Mouse (Mus musculus) midbrain, embryonic 12.5 days (tissue): ENCODE results near the gene Pard3b. TPM values are rescaled to one million over a fixed set of nuclear protein-coding genes. Genes with fewer than 3 reads are reported as not detected.

ENCODE experiments used
- ATAC-seq: fragments of 200-750 bp; cut with Nextera tagmentation; 2 replicates; pipeline ENCODE4 v1.8.0; 2017; ENCODE audit warnings: low read depth, moderate TSS enrichment, moderate library complexity; ENCODE audit not compliant: low FRiP score
- H3K27ac ChIP-seq: fragments of 300-500 bp; sonication (generic); replicated peaks from 2 replicates; pipeline ENCODE4 v1.5.1; 2016; ENCODE audit warnings: mild to moderate bottlenecking
- H3K27me3 ChIP-seq: fragments of 300-500 bp; sonication (generic); 2 replicates; pipeline ENCODE4 v1.6.1; 2016; ENCODE audit warnings: mild to moderate bottlenecking
- H3K36me3 ChIP-seq: fragments of 300-500 bp; sonication (generic); 2 replicates; pipeline ENCODE4 v1.6.1; 2016
- H3K4me1 ChIP-seq: fragments of 300-500 bp; sonication (generic); 2 replicates; pipeline ENCODE4 v1.6.1; 2016
- H3K4me2 ChIP-seq: fragments of 300-500 bp; sonication (generic); replicated peaks from 2 replicates; pipeline ENCODE4 v1.6.1; 2016; ENCODE audit warnings: mild to moderate bottlenecking, moderate library complexity
- H3K4me3 ChIP-seq: fragments of 300-500 bp; sonication (generic); 2 replicates; pipeline ENCODE4 v1.5.1; 2016; ENCODE audit warnings: mild to moderate bottlenecking
- H3K9ac ChIP-seq: fragments of 300-500 bp; sonication (generic); replicated peaks from 2 replicates; pipeline ENCODE4 v1.6.1; 2016; ENCODE audit warnings: mild to moderate bottlenecking, moderate library complexity
- H3K9me3 ChIP-seq: fragments of 300-500 bp; sonication (generic); 2 replicates; pipeline ENCODE4 v1.6.1; 2016; ENCODE audit warnings: mild to moderate bottlenecking
- WGBS: fragments of 180-500 bp; shearing (Covaris S2); methylation state at CpG from one replicate; pipeline ENCODE4 v1.1.7; 2016; 5-methylcytosine and 5-hydroxymethylcytosine counted together
- polyA plus RNA-seq: library from polyadenylated mRNA; unstranded; fragments of >200 nt; fragmentation: Nextera tagmentation; extraction: Ambion mirVana; gene quantifications from 2 replicates; pipeline ENCODE4 v1.2.1, GENCODE M21; 2016

The Pard3b gene
- 18.5 and 19.1 TPM in 2 replicates for polyA plus RNA-seq

- Histone ChIP-seq H3K4me2 (peak within 1 kb of the TSS; percentile 92), H3K4me1 (peaks cover 13% of the 10 kb centered on the region), H3K36me3 (no peaks in the 10 kb centered on the region), H3K9me3 (no peaks in the 10 kb centered on the region), H3K27me3 (peaks cover 31% of the 10 kb centered on the region), H3K9ac (peak within 1 kb of the TSS; percentile 68), H3K27ac (no peak within 1 kb of the TSS), H3K4me3 (peak within 1 kb of the TSS; percentile 80)
- 1% methylated on average over 53 of the region's 60 CpGs for WGBS
- ATAC-seq = peak; percentile 94
Observed at GRCm38 (mm10) chr1:61638347-61639111, at the start of gene Pard3b. Gene Pard3b (plus strand): TSS chr1:61638824.

- Histone ChIP-seq H3K4me3 (no peak overlapping the region), H3K4me2 (no peak overlapping the region), H3K9ac (no peak overlapping the region), H3K27ac (no peak overlapping the region), H3K27me3 (no peaks in the 10 kb centered on the region), H3K4me1 (no peaks in the 10 kb centered on the region), H3K36me3 (no peaks in the 10 kb centered on the region), H3K9me3 (no peaks in the 10 kb centered on the region)
- no peak for ATAC-seq
Observed at GRCm38 (mm10) chr1:61616176-61616575, 22.4 kb upstream of the Pard3b start.

GRCm38 (mm10) chr1:61620651-61621050, 18.0 kb upstream of the Pard3b start:
- no peak overlapping the region for H3K9ac ChIP-seq
- H3K4me2 ChIP-seq = no peak overlapping the region
- H3K9me3 ChIP-seq = no peaks in the 10 kb centered on the region
- WGBS = 53% methylated on average over 1 of the region's 1 CpGs
- no peaks in the 10 kb centered on the region for H3K4me1 ChIP-seq
- no peak for ATAC-seq
- H3K4me3 ChIP-seq = no peak overlapping the region
- no peaks in the 10 kb centered on the region for H3K27me3 ChIP-seq
- H3K27ac ChIP-seq = no peak overlapping the region
- H3K36me3 ChIP-seq = no peaks in the 10 kb centered on the region

- 92% methylated on average over 2 of the region's 2 CpGs for WGBS
- H3K4me2 ChIP-seq = no peak overlapping the region
Observed at GRCm38 (mm10) chr1:61629857-61630256, 8.8 kb upstream of the Pard3b start.

GRCm38 (mm10) chr1:61639114-61640093, 780 bp downstream of the Pard3b start:
- peak; percentile 78 for ATAC-seq
- H3K4me3 ChIP-seq = peak overlapping the region; percentile 80
- 4% methylated on average over 40 of the region's 40 CpGs for whole genome bisulfite sequencing
- H3K36me3 ChIP-seq = no peaks in the 10 kb centered on the region
- peak overlapping the region; percentile 68 for H3K9ac ChIP-seq
- H3K4me1 ChIP-seq = peaks cover 13% of the 10 kb centered on the region
- peaks cover 31% of the 10 kb centered on the region for H3K27me3 ChIP-seq
- peak overlapping the region; percentile 92 for H3K4me2 ChIP-seq
- no peak overlapping the region for H3K27ac ChIP-seq
- H3K9me3 ChIP-seq = no peaks in the 10 kb centered on the region

More at GRCm38 (mm10) chr1:61629857-61630256, 8.8 kb upstream of the Pard3b start:
- Histone ChIP-seq H3K36me3 (no peaks in the 10 kb centered on the region), H3K27me3 (no peaks in the 10 kb centered on the region), H3K9ac (no peak overlapping the region), H3K27ac (no peak overlapping the region), H3K4me1 (no peaks in the 10 kb centered on the region), H3K4me3 (no peak overlapping the region), H3K9me3 (no peaks in the 10 kb centered on the region)
- ATAC-seq = no peak

GRCm38 (mm10) chr1:61641880-61642279, 3.3 kb downstream of the Pard3b start:
- Histone ChIP-seq H3K4me1 (peaks cover 13% of the 10 kb centered on the region), H3K9me3 (no peaks in the 10 kb centered on the region), H3K4me3 (no peak overlapping the region), H3K4me2 (no peak overlapping the region), H3K36me3 (no peaks in the 10 kb centered on the region), H3K27ac (no peak overlapping the region), H3K9ac (no peak overlapping the region), H3K27me3 (peaks cover 30% of the 10 kb centered on the region)
- no peak for ATAC-seq
- 69% methylated on average over 4 of the region's 4 CpGs for WGBS

GRCm38 (mm10) chr1:61645062-61645461, 6.4 kb downstream of the Pard3b start:
- Histone ChIP-seq H3K27me3 (peaks cover 4% of the 10 kb centered on the region; the same call in 1 of the 2 replicates), H3K36me3 (no peaks in the 10 kb centered on the region), H3K4me2 (no peak overlapping the region), H3K4me3 (no peak overlapping the region), H3K9me3 (no peaks in the 10 kb centered on the region), H3K9ac (no peak overlapping the region), H3K4me1 (peaks cover 5% of the 10 kb centered on the region; the same call in 1 of the 2 replicates), H3K27ac (no peak overlapping the region)
- no peak for ATAC-seq
- WGBS = 87% methylated on average over 3 of the region's 3 CpGs

- H3K9me3 ChIP-seq = no peaks in the 10 kb centered on the region
- H3K9ac ChIP-seq = no peak overlapping the region
- ATAC-seq = no peak
- no peak overlapping the region for H3K4me2 ChIP-seq
- H3K36me3 ChIP-seq = no peaks in the 10 kb centered on the region
- H3K27ac ChIP-seq = no peak overlapping the region
- no peak overlapping the region for H3K4me3 ChIP-seq
- peaks cover 11% of the 10 kb centered on the region for H3K4me1 ChIP-seq
- no peaks in the 10 kb centered on the region for H3K27me3 ChIP-seq
Observed at GRCm38 (mm10) chr1:61649964-61650363, 11.3 kb downstream of the Pard3b start.

GRCm38 (mm10) chr1:61651454-61652271, 13.0 kb downstream of the Pard3b start:
- peaks cover 11% of the 10 kb centered on the region for H3K4me1 ChIP-seq
- 72% methylated on average over 1 of the region's 1 CpGs for WGBS
- H3K27me3 ChIP-seq = no peaks in the 10 kb centered on the region
- no peak overlapping the region for H3K4me3 ChIP-seq
- no peaks in the 10 kb centered on the region for H3K9me3 ChIP-seq
- H3K4me2 ChIP-seq = no peak overlapping the region
- no peaks in the 10 kb centered on the region for H3K36me3 ChIP-seq
- H3K9ac ChIP-seq = no peak overlapping the region
- ATAC-seq = no peak
- H3K27ac ChIP-seq = no peak overlapping the region

GRCm38 (mm10) chr1:61657760-61658159, 19.1 kb downstream of the Pard3b start:
- Histone ChIP-seq H3K4me2 (no peak overlapping the region), H3K27me3 (no peaks in the 10 kb centered on the region), H3K4me3 (no peak overlapping the region), H3K4me1 (peaks cover 5% of the 10 kb centered on the region; the same call in 1 of the 2 replicates), H3K27ac (no peak overlapping the region), H3K9me3 (no peaks in the 10 kb centered on the region), H3K36me3 (no peaks in the 10 kb centered on the region), H3K9ac (no peak overlapping the region)
- 97% methylated on average over 3 of the region's 3 CpGs for WGBS
- no peak for ATAC-seq

- Histone ChIP-seq H3K27me3 (no peaks in the 10 kb centered on the region), H3K4me1 (no peaks in the 10 kb centered on the region), H3K4me3 (no peak overlapping the region), H3K4me2 (no peak overlapping the region), H3K9me3 (no peaks in the 10 kb centered on the region), H3K9ac (no peak overlapping the region), H3K36me3 (no peaks in the 10 kb centered on the region), H3K27ac (no peak overlapping the region)
- no peak for ATAC-seq
- 76% methylated on average over 3 of the region's 3 CpGs for WGBS
Observed at GRCm38 (mm10) chr1:61659931-61660330, 21.3 kb downstream of the Pard3b start.
